Mouse (Mus musculus) bone marrow macrophage, adult 2 months (primary cell): ENCODE data around the gene Agbl4.

ENCODE experiments used
- CTCF ChIP-seq: IDR thresholded peaks from 2 replicates; pipeline ENCODE4 v1.5.1; 2012; ENCODE audit warnings: low read depth, mild to moderate bottlenecking, low read length, moderate library complexity
- POLR2A ChIP-seq: IDR thresholded peaks from 2 replicates; pipeline ENCODE4 v1.6.1; 2012; ENCODE audit warnings: mild to moderate bottlenecking, low read depth, low read length, borderline replicate concordance

DNA sequence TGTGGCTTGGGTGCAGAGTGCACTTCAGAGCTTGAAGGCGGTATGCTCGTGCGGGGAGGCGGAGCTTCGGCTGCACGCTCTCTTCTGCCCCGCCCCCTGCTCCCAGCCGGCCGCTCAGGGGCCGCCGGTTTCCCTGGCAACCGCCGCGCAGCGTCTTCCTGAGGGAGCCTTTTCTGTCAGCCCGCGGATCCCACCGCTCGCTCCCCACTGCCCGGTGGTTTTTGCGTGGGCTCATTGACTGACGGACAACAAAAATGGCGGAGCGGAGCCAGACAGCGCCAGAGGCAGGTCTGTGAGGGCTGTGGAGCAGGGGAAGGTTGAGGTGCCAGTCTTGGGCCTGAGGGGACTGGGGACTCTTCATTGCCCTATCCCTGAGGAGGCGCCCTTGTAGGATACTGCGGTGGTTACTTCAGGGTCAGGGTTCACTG, at the start of gene Agbl4:
- TF ChIP-seq CTCF (no peak), POLR2A (no peak)
